Mouse (Mus musculus): ENCODE measurements at regions not wholly inside any gene's neighbourhood (a gene's known extent, or its start where the extent isn't known, plus 50 kb on each side); places are given as distances from the start of the nearest gene placed in this dataset.

GRCm38 (mm10) chr6:8898268-8898667, 50.0 kb upstream of the Nxph1 start:
- no peak for TF ChIP-seq CTCF (IDR thresholded peaks at IDR 0.05; ENCODE audit: low read depth, low read length)
- no peak for TF ChIP-seq POLR2AphosphoS5 (IDR thresholded peaks at IDR 0.05; ENCODE audit: insufficient replicate concordance, low read depth, low read length)
- TF ChIP-seq GATA1 (IDR thresholded peaks at IDR 0.05; ENCODE audit: borderline replicate concordance, low read length) = no peak
